Mouse (Mus musculus) heart, embryonic 11.5 days (tissue): ENCODE measurements around the gene Olfr803. TPM values are rescaled to one million over a fixed set of nuclear protein-coding genes. Genes with fewer than 3 reads are reported as not detected.

ENCODE experiments used
- microRNA-seq: library from miRNA; unstranded; fragments of <30 nt; microRNA quantifications from one replicate; pipeline ENCODE4, GENCODE M21; 2016; ENCODE audit warnings: borderline number of aligned reads
- polyA plus RNA-seq: library from polyadenylated mRNA; unstranded; fragments of >200 nt; fragmentation: Nextera tagmentation; extraction: Ambion mirVana; gene quantifications from 2 replicates; pipeline ENCODE4 v1.2.1, GENCODE M21; 2014

Gene Olfr803
- polyA plus RNA-seq, 1 experiment from 2014 or later: not detected

Small RNA genes lying within 50 kb of the gene (microRNA-seq; reads per million reads assigned to microRNA genes)
- gene Gm24485: not detected

Other genes with a start within 250 kb of the Olfr803 start
- not detected in 2 replicates for gene Olfr787, start 232.4 kb downstream of the Olfr803 start, polyA plus RNA-seq
- gene Olfr788, start 223.3 kb downstream of the Olfr803 start, polyA plus RNA-seq: not detected in 2 replicates
- not detected in 2 replicates for gene Olfr789, start 209.5 kb downstream of the Olfr803 start, polyA plus RNA-seq
- gene Olfr790, start 195.8 kb downstream of the Olfr803 start, polyA plus RNA-seq: not detected in 2 replicates
- gene Olfr791, start 172.5 kb downstream of the Olfr803 start, polyA plus RNA-seq: not detected in 2 replicates
- not detected in 2 replicates for gene Olfr792, start 155.1 kb downstream of the Olfr803 start, polyA plus RNA-seq
- not detected in 2 replicates for gene Olfr794, start 126.6 kb downstream of the Olfr803 start, polyA plus RNA-seq
- not detected in 2 replicates for gene Olfr796, start 81.7 kb downstream of the Olfr803 start, polyA plus RNA-seq
- gene Olfr798, start 66.4 kb downstream of the Olfr803 start, polyA plus RNA-seq: not detected in 2 replicates
- not detected in 2 replicates for gene Olfr799, start 56.8 kb downstream of the Olfr803 start, polyA plus RNA-seq
- gene Olfr800, start 36.6 kb downstream of the Olfr803 start, polyA plus RNA-seq: not detected in 2 replicates
- not detected in 2 replicates for gene Olfr801, start 20.4 kb downstream of the Olfr803 start, polyA plus RNA-seq
- 0.03 TPM in 1 of 2 replicates, not detected in the other for gene Olfr802, start 6.1 kb downstream of the Olfr803 start, polyA plus RNA-seq
- gene Olfr804, start 8.9 kb upstream of the Olfr803 start, polyA plus RNA-seq: not detected in 2 replicates
- gene Olfr805, start 35.1 kb upstream of the Olfr803 start, polyA plus RNA-seq: not detected in 2 replicates
- not detected in 2 replicates for gene Olfr806, start 47.6 kb upstream of the Olfr803 start, polyA plus RNA-seq
- gene Olfr807, start 63.5 kb upstream of the Olfr803 start, polyA plus RNA-seq: not detected in 2 replicates
- gene Olfr808, start 71.2 kb upstream of the Olfr803 start, polyA plus RNA-seq: not detected in 2 replicates
- gene Olfr809, start 80.4 kb upstream of the Olfr803 start, polyA plus RNA-seq: not detected in 2 replicates
- not detected in 2 replicates for gene Olfr810, start 100.6 kb upstream of the Olfr803 start, polyA plus RNA-seq
- gene Olfr811, start 110.1 kb upstream of the Olfr803 start, polyA plus RNA-seq: not detected in 2 replicates
- gene Olfr812, start 151.8 kb upstream of the Olfr803 start, polyA plus RNA-seq: not detected in 2 replicates
- gene Olfr813, start 161.1 kb upstream of the Olfr803 start, polyA plus RNA-seq: not detected in 2 replicates
- not detected in 2 replicates for gene Olfr814, start 185.6 kb upstream of the Olfr803 start, polyA plus RNA-seq
- not detected in 2 replicates for gene Olfr815, start 211.6 kb upstream of the Olfr803 start, polyA plus RNA-seq
- not detected in 2 replicates for gene Olfr816, start 221.3 kb upstream of the Olfr803 start, polyA plus RNA-seq